21 mouse cellular contexts compared by ENCODE assay signal in genomic region chr19:16183592-16184365, GRCm38 (mm10). TPM values are rescaled to one million over a fixed set of nuclear protein-coding genes. Genes with fewer than 3 reads are reported as not detected.
DNase-seq lines count a peak whose midpoint lies in the region; ATAC-seq and TF ChIP-seq lines count a peak whose summit lies in the region.
"Had no signal": no experiment of that assay in that cellular context is flagged by ENCODE, and none has a peak within 500 bp of the region (broad histone marks: within the 10 kb centered on the region; RNA-seq: fewer than 3 reads in every experiment).

No protein-coding gene starts in this region.

- no peaks in the 10 kb centered on the region for H3K27me3 ChIP-seq in liver, adult 2 months (ENCODE audit: control insufficient read depth, insufficient read depth, low read length)
- H3K27me3 ChIP-seq in liver, embryonic 13.5 days = no peaks in the 10 kb centered on the region
- no peaks in the 10 kb centered on the region for H3K27me3 ChIP-seq in liver, postnatal 0 days (ENCODE audit: insufficient read depth, low read length)
- H3K27me3 ChIP-seq: CH12.LX; forebrain, embryonic 13.5 days; heart, embryonic 12.5 days; hindbrain, embryonic 15.5 days; Patski had no signal

- TF ChIP-seq POLR2A in liver, adult 2 months (IDR thresholded peaks at IDR 0.05; ENCODE audit: extremely low read depth, insufficient read depth, low read length) = no peak

- no peaks in the 10 kb centered on the region for H3K36me3 ChIP-seq in liver, adult 2 months (ENCODE audit: control insufficient read depth, insufficient read depth, low read length)
- H3K36me3 ChIP-seq in liver, embryonic 13.5 days = no peaks in the 10 kb centered on the region
- no peaks in the 10 kb centered on the region for H3K36me3 ChIP-seq in liver, postnatal 0 days (replicated peaks; ENCODE audit: insufficient read depth, low read length)
- H3K36me3 ChIP-seq: embryonic facial prominence, embryonic 10.5 days; heart, embryonic 12.5 days; hindbrain, embryonic 15.5 days had no signal

- peaks cover 30% of the 10 kb centered on the region; the same call in 1 of the 2 replicates for H3K79me2 ChIP-seq in liver, adult 2 months (ENCODE audit: control insufficient read depth, insufficient read depth, low read length)

- peak; percentile 82 for DNase-seq in heart, adult 11 months
- no peak for DNase-seq in heart, adult 9 months (ENCODE audit: low spot score in 2 of 2)
- peak; percentile 59 for DNase-seq in liver, adult 2 months (ENCODE audit: extremely low read depth, low read depth, low spot score)
- no peak for DNase-seq in liver
- DNase-seq in liver, embryonic 13.5 days = no peak
- DNase-seq in liver, postnatal 0 days = no peak
- no peak for DNase-seq in right cerebral cortex, postnatal 25 days
- DNase-seq: adrenal gland, adult 2 months; adrenal gland, postnatal 25 days; cerebellum, adult 2 months; cerebellum, postnatal 10 days; forebrain, postnatal 0 days; gastrocnemius, postnatal 36 days; heart, adult 18-20 months; heart, postnatal 36 days had no signal

- ATAC-seq in liver, embryonic 13.5 days (ENCODE audit: low read depth) = peak; percentile 61; the same call in 1 of the 2 replicates
- peak; percentile 87 for ATAC-seq in liver, postnatal 0 days
- ATAC-seq: forebrain, embryonic 13.5 days; forebrain, postnatal 0 days; Patski had no signal

- no peak for TF ChIP-seq CTCF in liver, adult 2 months (IDR thresholded peaks at IDR 0.05; ENCODE audit: low read depth, low read length)
- no peak for TF ChIP-seq CTCF in liver, postnatal 0 days (IDR thresholded peaks at IDR 0.05; ENCODE audit: low read depth)

- no peak overlapping the region for H3K4me2 ChIP-seq in liver, embryonic 13.5 days
- no peak overlapping the region for H3K4me2 ChIP-seq in liver, postnatal 0 days (ENCODE audit: low read depth, low read length)
- H3K4me2 ChIP-seq: forebrain, embryonic 13.5 days; heart, embryonic 12.5 days; hindbrain, embryonic 15.5 days had no signal

- peaks cover 18% of the 10 kb centered on the region for H3K4me1 ChIP-seq in liver, adult 2 months (ENCODE audit: control insufficient read depth, insufficient read depth, low read length)
- peaks cover 18% of the 10 kb centered on the region for H3K4me1 ChIP-seq in liver, embryonic 13.5 days (replicated peaks)
- H3K4me1 ChIP-seq in liver, postnatal 0 days (ENCODE audit: insufficient read depth) = peaks cover 26% of the 10 kb centered on the region

- no peak overlapping the region for H3K27ac ChIP-seq in liver, adult 2 months (replicated peaks; ENCODE audit: insufficient read depth, low read depth, low read length)
- 0 out of 2 replicates have a peak overlapping the region, but pooled peaks have one; percentile 10 for H3K27ac ChIP-seq in liver, embryonic 13.5 days
- H3K27ac ChIP-seq in liver, postnatal 0 days (ENCODE audit: low read depth) = peak overlapping the region; percentile 74
- H3K27ac ChIP-seq: embryonic facial prominence, embryonic 10.5 days; forebrain, embryonic 13.5 days; hindbrain, embryonic 15.5 days had no signal

- H3K9ac ChIP-seq in liver, adult 2 months (ENCODE audit: low read depth, low read length) = no peak overlapping the region
- no peak overlapping the region for H3K9ac ChIP-seq in liver, embryonic 13.5 days
- no peak overlapping the region for H3K9ac ChIP-seq in liver, postnatal 0 days (replicated peaks)
- H3K9ac ChIP-seq: forebrain, embryonic 13.5 days; forebrain, postnatal 0 days; heart, embryonic 12.5 days; hindbrain, embryonic 15.5 days had no signal

- 29% methylated on average over 10 of the region's 10 CpGs for whole genome bisulfite sequencing in liver, adult 2 months
- WGBS in liver, embryonic 13.5 days (ENCODE audit: insufficient replicate concordance) = 69% methylated on average over 10 of the region's 10 CpGs
- WGBS in liver, postnatal 0 days (ENCODE audit: insufficient replicate concordance) = 61% methylated on average over 10 of the region's 10 CpGs

- no peaks in the 10 kb centered on the region for H3K9me3 ChIP-seq in liver, embryonic 13.5 days (replicated peaks)
- H3K9me3 ChIP-seq in liver, postnatal 0 days (ENCODE audit: low read length) = no peaks in the 10 kb centered on the region
- H3K9me3 ChIP-seq: embryonic facial prominence, embryonic 10.5 days; forebrain, embryonic 13.5 days; heart, embryonic 12.5 days; hindbrain, embryonic 15.5 days had no signal

- no peak for TF ChIP-seq EP300 in liver, postnatal 0 days (IDR thresholded peaks at IDR 0.05; ENCODE audit: low read depth)

- no peak overlapping the region for H3K4me3 ChIP-seq in liver, adult 2 months (ENCODE audit: insufficient read depth, low read depth, low read length)
- H3K4me3 ChIP-seq in liver, embryonic 13.5 days (replicated peaks) = no peak overlapping the region
- no peak overlapping the region for H3K4me3 ChIP-seq in liver, postnatal 0 days (ENCODE audit: low read depth, low read length)
- H3K4me3 ChIP-seq: embryonic facial prominence, embryonic 10.5 days; forebrain, embryonic 13.5 days; heart, embryonic 12.5 days; hindbrain, embryonic 15.5 days had no signal

RNA-seq across cellular contexts. Expression of gene Gnaq, which starts 51.1 kb away (rescaled TPM):
- total RNA-seq in liver, adult 2 months (2014; rRNA removed) = 10.2 and 12.8 TPM in 2 replicates
- 4.6 and 5.2 TPM in 2 replicates for polyA plus RNA-seq in liver, adult 2 months (2012; rRNA removed)
- 4.0 and 4.2 TPM in 2 replicates for polyA plus RNA-seq in liver, embryonic 13.5 days (2015; fragmentation: Nextera tagmentation; extraction: Ambion mirVana)
- polyA plus RNA-seq in liver, postnatal 0 days (2015; fragmentation: Nextera tagmentation; extraction: Ambion mirVana) = 4.9 and 5.3 TPM in 2 replicates

Comparison
In these comparisons a context has a peak if more than half of its experiments do, and no peak if none do; other contexts are left out.
1. DNase-seq: peak in heart, adult 11 months (single experiment) and liver, adult 2 months (single experiment); none in heart, adult 9 months (0 of 2), liver (single experiment), liver, embryonic 13.5 days (single experiment), liver, postnatal 0 days (single experiment) and right cerebral cortex, postnatal 25 days (single experiment).